Mouse (Mus musculus): Measurements from ENCODE around the gene Rmdn3.

Gene Rmdn3

DNA sequence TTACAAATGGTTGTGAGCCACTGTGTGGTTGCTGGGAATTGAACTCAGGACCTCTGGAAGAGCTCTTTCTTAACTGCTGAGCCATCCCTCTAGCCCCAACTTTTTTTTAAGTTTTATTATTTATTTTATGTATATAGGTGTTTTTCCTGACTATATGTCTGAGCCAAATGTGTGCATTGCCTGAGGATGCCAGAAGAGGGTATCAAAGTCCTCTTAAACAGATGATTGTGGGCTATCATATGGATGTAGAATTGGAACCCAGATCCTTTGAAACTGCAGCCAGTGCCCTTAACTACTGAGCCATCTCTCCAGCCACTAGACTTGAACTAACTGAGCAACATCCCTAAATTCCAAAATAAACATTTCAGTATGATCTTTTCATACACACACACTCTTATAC, 55.3 kb downstream of the Rmdn3 start:
- DNase-seq (ENCODE audit: low spot score in 2 of 2): no peak

Data from thymus, postnatal 10 days (tissue).